Mouse (Mus musculus): ENCODE measurements around the gene Grb7.

DNA sequence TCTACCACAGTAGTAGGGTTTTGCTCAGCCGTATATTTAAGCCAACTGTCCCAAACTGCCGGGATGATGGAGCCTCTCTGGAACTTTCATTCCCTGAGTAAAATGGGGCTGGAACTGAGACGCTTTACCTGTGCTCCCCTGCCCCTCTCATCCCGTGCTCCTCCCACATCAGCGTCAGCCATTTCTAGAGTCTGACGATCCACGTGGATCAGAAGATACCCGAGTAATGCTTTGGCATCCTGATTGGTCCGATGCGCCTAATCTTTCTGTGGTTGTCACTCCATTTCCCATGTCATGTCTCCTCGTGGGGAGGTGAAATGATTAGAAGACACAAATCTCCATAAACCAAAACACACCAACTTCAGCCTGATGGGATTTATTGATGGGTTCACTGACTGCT, 28.8 kb downstream of the Grb7 start:
- TF ChIP-seq POLR2A (IDR thresholded peaks at IDR 0.05; ENCODE audit: low read depth, low read length) (no peak), CTCF (IDR thresholded peaks at IDR 0.05; ENCODE audit: extremely low read depth, insufficient read depth, insufficient read length, insufficient replicate concordance) (no peak)

Data from spleen, adult 2 months (tissue).